Mouse (Mus musculus) cerebellum, adult 9-11 months (tissue): ENCODE measurements around the gene Pim3.
A peak's percentile ranks its signal among the peaks of the same experiment; 100 is the strongest.

Source experiments
- DNase-seq: peaks from one replicate; pipeline ENCODE4 v3.0.0; 2022

Pim3 gene

GRCm38 (mm10) chr15:88837199-88837932 lies 24.6 kb upstream of the Pim3 start:
- DNase-seq: no peak

GRCm38 (mm10) chr15:88837977-88838376 lies 24.0 kb upstream of the Pim3 start:
- no peak for DNase-seq

GRCm38 (mm10) chr15:88839271-88839670 lies 22.7 kb upstream of the Pim3 start:
- DNase-seq: peak; percentile 73

GRCm38 (mm10) chr15:88840126-88840525 lies 21.9 kb upstream of the Pim3 start:
- DNase-seq: peak; percentile 74

- DNase-seq: no peak
Observed at GRCm38 (mm10) chr15:88841160-88841559, 20.8 kb upstream of the Pim3 start.

GRCm38 (mm10) chr15:88841580-88842299 lies 20.2 kb upstream of the Pim3 start:
- DNase-seq: peak; percentile 93

- DNase-seq: peak; percentile 54
Observed at GRCm38 (mm10) chr15:88842300-88842673, 19.7 kb upstream of the Pim3 start.

- no peak for DNase-seq
Observed at GRCm38 (mm10) chr15:88843486-88844097, 18.4 kb upstream of the Pim3 start.

- DNase-seq: no peak
Observed at GRCm38 (mm10) chr15:88844966-88845365, 17.0 kb upstream of the Pim3 start.

- no peak for DNase-seq
Observed at GRCm38 (mm10) chr15:88848661-88849060, 13.3 kb upstream of the Pim3 start.

GRCm38 (mm10) chr15:88849621-88850020 lies 12.4 kb upstream of the Pim3 start:
- no peak for DNase-seq

GRCm38 (mm10) chr15:88850146-88850826 lies 11.7 kb upstream of the Pim3 start:
- DNase-seq: peak; percentile 92

GRCm38 (mm10) chr15:88851076-88851475 lies 10.9 kb upstream of the Pim3 start:
- no peak for DNase-seq

GRCm38 (mm10) chr15:88851507-88852149 lies 10.4 kb upstream of the Pim3 start:
- DNase-seq: peak; percentile 63

- DNase-seq: peak; percentile 55
Observed at GRCm38 (mm10) chr15:88853106-88853505, 8.9 kb upstream of the Pim3 start.

- DNase-seq: peak; percentile 73
Observed at GRCm38 (mm10) chr15:88854119-88854968, 7.6 kb upstream of the Pim3 start.

- DNase-seq: peak; percentile 59
Observed at GRCm38 (mm10) chr15:88854969-88855830, 6.8 kb upstream of the Pim3 start.

GRCm38 (mm10) chr15:88855896-88856417 lies 6.0 kb upstream of the Pim3 start:
- DNase-seq: peak; percentile 59

- DNase-seq: peak; percentile 42
Observed at GRCm38 (mm10) chr15:88856613-88857012, 5.4 kb upstream of the Pim3 start.

GRCm38 (mm10) chr15:88857361-88857760 lies 4.6 kb upstream of the Pim3 start:
- DNase-seq: peak; percentile 41

GRCm38 (mm10) chr15:88858141-88858541 lies 3.8 kb upstream of the Pim3 start:
- DNase-seq: peak; percentile 84
